Mouse (Mus musculus): Measurements from ENCODE around the gene Ext2. TPM values are rescaled to one million over a fixed set of nuclear protein-coding genes. Genes with fewer than 3 reads are reported as not detected.
A peak's percentile ranks its signal among the peaks of the same experiment; 100 is the strongest.

The Ext2 gene
- polyA plus RNA-seq (2012; fragmentation: generic; extraction: Trizol) = 78.9 TPM

DNA sequence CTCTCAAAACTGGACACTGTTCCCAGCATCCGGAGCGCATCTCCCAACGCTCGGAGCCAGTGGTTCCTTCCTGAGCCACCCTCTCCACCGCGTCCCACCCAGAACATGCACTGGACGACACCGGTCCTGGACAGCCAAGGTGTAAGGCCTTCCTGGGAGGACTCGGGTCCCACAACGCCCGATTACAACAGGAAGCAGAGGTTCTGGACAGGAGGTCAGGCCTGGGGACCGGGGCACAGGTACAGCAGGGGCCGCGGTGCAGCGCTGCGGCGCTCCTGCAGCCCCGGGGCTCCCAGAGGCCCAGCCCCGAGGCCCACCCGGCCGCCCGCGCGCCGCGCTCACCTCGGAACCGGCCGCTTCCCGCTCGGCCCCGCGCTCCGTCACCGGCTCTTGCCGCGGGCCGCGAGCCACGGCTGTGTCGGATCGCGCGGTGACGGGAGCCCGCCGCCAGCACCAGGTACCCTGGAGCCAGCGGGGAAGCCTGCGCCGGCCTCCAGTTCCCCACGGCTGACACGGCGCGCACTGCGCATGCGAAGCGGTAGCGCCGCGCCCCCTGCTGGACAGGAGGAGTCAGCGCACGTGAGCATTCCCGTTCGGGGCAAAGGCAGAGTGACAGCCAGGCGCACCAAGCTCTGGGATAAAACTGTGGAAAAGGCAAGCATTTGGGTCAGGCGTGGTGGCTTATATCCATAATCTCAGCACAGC is at the start of gene Ext2:
Gene Ext2, minus strand, starts transcription at position 524 of the 705 bp plus-strand sequence.
- Histone ChIP-seq H3ac (ENCODE audit: control insufficient read depth, insufficient read length) (peak within 1 kb of the TSS; percentile 95), H3K36me3 (ENCODE audit: control insufficient read depth, insufficient read depth) (no peaks in the 10 kb centered on the region), H3K79me2 (ENCODE audit: control insufficient read depth, insufficient read depth) (peaks cover 7% of the 10 kb centered on the region), H3K4me2 (ENCODE audit: low read depth) (peak within 1 kb of the TSS; percentile 84), H3K27me3 (ENCODE audit: control insufficient read depth, insufficient read depth, insufficient read length) (no peaks in the 10 kb centered on the region), H3K4me3 (peak within 1 kb of the TSS; percentile 57)
- TF ChIP-seq SRF (IDR thresholded peaks at IDR 0.05; ENCODE audit: control insufficient read depth, insufficient read length, low read depth) = no peak
- TF ChIP-seq USF1 (IDR thresholded peaks at IDR 0.05; ENCODE audit: low read depth) = peak; percentile 75
- TF ChIP-seq TCF12 (IDR thresholded peaks at IDR 0.05; ENCODE audit: insufficient read depth, poor library complexity, severe bottlenecking) = no peak
- TF ChIP-seq MYOG (IDR thresholded peaks at IDR 0.05; ENCODE audit: control insufficient read depth in 1 of 3, insufficient read depth in 1 of 3, insufficient read length in 2 of 3, low read depth in 2 of 3) = peak in 2 of 3 experiments; percentile 4 to 56
- TF ChIP-seq POLR2AphosphoS2 (IDR thresholded peaks at IDR 0.05; ENCODE audit: insufficient read length, low read depth) = peak; percentile 74
- peak; percentile 82 for TF ChIP-seq POLR2A (IDR thresholded peaks at IDR 0.05; ENCODE audit: insufficient read length, low read depth)
- TF ChIP-seq MAX (IDR thresholded peaks at IDR 0.05; ENCODE audit: low read depth) = peak; percentile 59
- TF ChIP-seq MYOD1 (IDR thresholded peaks at IDR 0.05; ENCODE audit: control insufficient read depth in 1 of 3, insufficient read length in 2 of 3, low read depth in 2 of 3) = peak in 1 of 3 experiments; percentile 42
- TF ChIP-seq TCF3 (IDR thresholded peaks at IDR 0.05; ENCODE audit: insufficient read length, low read depth) = no peak
- TF ChIP-seq E2F4 (IDR thresholded peaks at IDR 0.05; ENCODE audit: insufficient read depth) = no peak
- no peak for TF ChIP-seq CEBPB (IDR thresholded peaks at IDR 0.05; ENCODE audit: insufficient read depth, poor library complexity, severe bottlenecking)
- no peak for TF ChIP-seq REST (IDR thresholded peaks at IDR 0.05; ENCODE audit: insufficient read depth, insufficient read length)

DNA sequence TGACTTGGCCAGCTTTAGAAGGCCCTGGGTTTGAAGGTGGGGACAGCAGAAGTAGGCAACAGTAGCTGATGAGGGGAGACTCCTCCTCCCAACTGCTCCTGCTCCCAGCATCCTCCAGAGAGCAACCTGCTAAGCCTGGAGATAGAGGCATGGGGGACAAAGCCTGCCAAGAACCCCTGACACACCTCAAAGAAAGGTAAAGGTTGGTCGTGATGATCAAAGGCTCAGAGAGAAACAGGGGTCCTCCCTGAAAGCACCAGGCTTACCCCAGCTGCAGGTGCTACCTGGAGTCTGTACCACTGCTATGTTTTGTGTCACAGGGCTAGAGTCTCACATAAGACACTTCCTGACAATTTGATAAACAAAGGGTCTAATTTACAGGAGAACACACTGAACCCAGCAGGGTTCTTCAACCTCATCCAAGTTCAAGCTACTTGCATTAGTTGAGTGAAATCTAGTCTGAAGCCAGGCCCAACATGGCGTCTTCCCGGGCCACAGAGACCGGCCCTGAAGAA is 49.1 kb upstream of the Ext2 start:
- H3K36me3 ChIP-seq (ENCODE audit: control insufficient read depth, insufficient read depth) = no peaks in the 10 kb centered on the region
- H3ac ChIP-seq (ENCODE audit: control insufficient read depth, insufficient read length) = no peak overlapping the region
- H3K4me3 ChIP-seq = no peak overlapping the region
- H3K27me3 ChIP-seq (ENCODE audit: control insufficient read depth, insufficient read depth, insufficient read length) = peaks cover 16% of the 10 kb centered on the region
- H3K4me2 ChIP-seq (ENCODE audit: low read depth) = no peak overlapping the region
- TF ChIP-seq POLR2A (IDR thresholded peaks at IDR 0.05; ENCODE audit: insufficient read length, low read depth) (no peak), USF1 (IDR thresholded peaks at IDR 0.05; ENCODE audit: low read depth) (no peak), CEBPB (IDR thresholded peaks at IDR 0.05; ENCODE audit: insufficient read depth, poor library complexity, severe bottlenecking) (no peak), MYOG (IDR thresholded peaks at IDR 0.05; ENCODE audit: control insufficient read depth in 1 of 3, insufficient read depth in 1 of 3, insufficient read length in 2 of 3, low read depth in 2 of 3) (no peak), POLR2AphosphoS2 (IDR thresholded peaks at IDR 0.05; ENCODE audit: insufficient read length, low read depth) (no peak), E2F4 (IDR thresholded peaks at IDR 0.05; ENCODE audit: insufficient read depth) (no peak), TCF12 (IDR thresholded peaks at IDR 0.05; ENCODE audit: insufficient read depth, poor library complexity, severe bottlenecking) (no peak), SRF (IDR thresholded peaks at IDR 0.05; ENCODE audit: control insufficient read depth, insufficient read length, low read depth) (no peak), TCF3 (IDR thresholded peaks at IDR 0.05; ENCODE audit: insufficient read length, low read depth) (no peak)
- no peaks in the 10 kb centered on the region for H3K79me2 ChIP-seq (ENCODE audit: control insufficient read depth, insufficient read depth)

DNA sequence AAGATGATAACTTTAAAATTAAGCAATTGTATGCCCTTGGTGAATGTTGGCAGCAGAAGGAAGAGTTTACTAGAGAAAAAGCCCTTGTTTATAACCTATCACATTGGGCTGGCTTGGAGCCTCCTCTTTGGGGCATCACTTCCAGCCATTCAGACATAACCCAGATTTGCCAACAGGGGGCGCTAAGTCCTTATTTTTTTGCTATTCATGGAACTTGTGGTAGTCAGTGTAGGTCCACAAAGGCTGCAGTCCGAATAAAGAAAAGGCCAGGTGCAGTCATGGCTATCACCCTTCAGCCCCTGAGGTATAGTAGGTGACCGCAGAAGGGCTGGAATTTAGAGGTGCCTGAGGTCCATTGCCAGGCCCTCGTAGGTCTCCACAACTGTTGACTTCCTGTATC is 48.5 kb upstream of the Ext2 start:
- Histone ChIP-seq H3K27me3 (ENCODE audit: control insufficient read depth, insufficient read depth, insufficient read length) (peaks cover 23% of the 10 kb centered on the region), H3K79me2 (ENCODE audit: control insufficient read depth, insufficient read depth) (no peaks in the 10 kb centered on the region), H3K4me2 (ENCODE audit: low read depth) (no peak overlapping the region), H3K4me3 (no peak overlapping the region), H3ac (ENCODE audit: control insufficient read depth, insufficient read length) (no peak overlapping the region), H3K36me3 (ENCODE audit: control insufficient read depth, insufficient read depth) (no peaks in the 10 kb centered on the region)
- TF ChIP-seq E2F4 (IDR thresholded peaks at IDR 0.05; ENCODE audit: insufficient read depth) (no peak), CEBPB (IDR thresholded peaks at IDR 0.05; ENCODE audit: insufficient read depth, poor library complexity, severe bottlenecking) (no peak), USF1 (IDR thresholded peaks at IDR 0.05; ENCODE audit: low read depth) (no peak), POLR2A (IDR thresholded peaks at IDR 0.05; ENCODE audit: insufficient read length, low read depth) (no peak), SRF (IDR thresholded peaks at IDR 0.05; ENCODE audit: control insufficient read depth, insufficient read length, low read depth) (no peak), POLR2AphosphoS2 (IDR thresholded peaks at IDR 0.05; ENCODE audit: insufficient read length, low read depth) (no peak), MAX (IDR thresholded peaks at IDR 0.05; ENCODE audit: low read depth) (no peak), TCF3 (IDR thresholded peaks at IDR 0.05; ENCODE audit: insufficient read length, low read depth) (no peak), MYOG (IDR thresholded peaks at IDR 0.05; ENCODE audit: control insufficient read depth in 1 of 3, insufficient read depth in 1 of 3, insufficient read length in 2 of 3, low read depth in 2 of 3) (no peak), MYOD1 (IDR thresholded peaks at IDR 0.05; ENCODE audit: control insufficient read depth in 1 of 3, insufficient read length in 2 of 3, low read depth in 2 of 3) (no peak), REST (IDR thresholded peaks at IDR 0.05; ENCODE audit: insufficient read depth, insufficient read length) (no peak), TCF12 (IDR thresholded peaks at IDR 0.05; ENCODE audit: insufficient read depth, poor library complexity, severe bottlenecking) (no peak)

DNA sequence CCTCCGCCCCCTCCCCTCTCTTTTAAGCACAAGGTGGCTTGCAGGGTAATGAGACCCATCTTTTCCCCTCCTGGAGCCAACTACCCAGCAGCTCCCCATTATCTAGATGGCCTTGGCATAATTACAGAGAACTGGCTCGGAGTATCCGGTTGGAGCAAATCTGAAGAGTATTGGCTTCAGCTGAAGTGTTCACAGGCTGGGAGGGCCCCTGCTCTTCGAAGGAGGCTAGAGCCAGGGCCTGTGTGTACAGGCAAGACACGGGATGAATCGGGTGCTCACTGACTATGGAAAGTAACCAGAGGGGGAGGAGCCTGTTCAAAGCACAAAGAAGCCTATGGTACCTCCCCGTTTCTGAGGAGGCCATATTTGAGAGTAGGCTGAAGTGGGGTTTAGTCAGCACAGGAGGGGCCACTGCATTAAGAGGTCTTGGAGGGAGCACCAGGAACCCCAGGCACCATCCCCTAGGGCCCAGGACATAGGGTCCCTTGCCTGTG is 46.8 kb upstream of the Ext2 start, which contains the start of gene Accsl:
Gene Accsl, minus strand, starts transcription at position 51 of the 494 bp plus-strand sequence.
- TF ChIP-seq MYOG (IDR thresholded peaks at IDR 0.05; ENCODE audit: control insufficient read depth in 1 of 3, insufficient read depth in 1 of 3, insufficient read length in 2 of 3, low read depth in 2 of 3) (no peak), MAX (IDR thresholded peaks at IDR 0.05; ENCODE audit: low read depth) (no peak), CEBPB (IDR thresholded peaks at IDR 0.05; ENCODE audit: insufficient read depth, poor library complexity, severe bottlenecking) (no peak), E2F4 (IDR thresholded peaks at IDR 0.05; ENCODE audit: insufficient read depth) (no peak), MYOD1 (IDR thresholded peaks at IDR 0.05; ENCODE audit: control insufficient read depth in 1 of 3, insufficient read length in 2 of 3, low read depth in 2 of 3) (no peak), TCF12 (IDR thresholded peaks at IDR 0.05; ENCODE audit: insufficient read depth, poor library complexity, severe bottlenecking) (no peak), POLR2AphosphoS2 (IDR thresholded peaks at IDR 0.05; ENCODE audit: insufficient read length, low read depth) (no peak), TCF3 (IDR thresholded peaks at IDR 0.05; ENCODE audit: insufficient read length, low read depth) (no peak)
- H3K4me3 ChIP-seq = no peak within 1 kb of the TSS
- no peaks in the 10 kb centered on the region for H3K36me3 ChIP-seq (ENCODE audit: control insufficient read depth, insufficient read depth)
- H3ac ChIP-seq (ENCODE audit: control insufficient read depth, insufficient read length) = no peak within 1 kb of the TSS
- peaks cover 38% of the 10 kb centered on the region for H3K27me3 ChIP-seq (ENCODE audit: control insufficient read depth, insufficient read depth, insufficient read length)
- H3K79me2 ChIP-seq (ENCODE audit: control insufficient read depth, insufficient read depth) = no peaks in the 10 kb centered on the region
- H3K4me2 ChIP-seq (ENCODE audit: low read depth) = no peak within 1 kb of the TSS

All from myocyte (in vitro differentiated cells).